Mouse (Mus musculus) intestine, postnatal 0 days (tissue): ENCODE results near the gene Tdg. TPM values are rescaled to one million over a fixed set of nuclear protein-coding genes. Genes with fewer than 3 reads are reported as not detected.
"Not testable (repeated sequence)": the region's sequence is repeated elsewhere in the genome, so short reads cannot be mapped to it uniquely, and the experiment has no call there.

Experiments used
- ATAC-seq: fragments of 200-750 bp; cut with Nextera tagmentation; 2 replicates; pipeline ENCODE4 v1.8.0; 2017; ENCODE audit warnings: mild to moderate bottlenecking, moderate TSS enrichment, moderate library complexity
- H3K27ac ChIP-seq: fragments of 300-500 bp; sonication (generic); 2 replicates; pipeline ENCODE4 v1.5.1; 2014; ENCODE audit warnings: mild to moderate bottlenecking, low read depth, low read length, moderate library complexity
- H3K27me3 ChIP-seq: fragments of 300-500 bp; sonication (generic); replicated peaks from 2 replicates; pipeline ENCODE4 v1.6.1; 2014; ENCODE audit warnings: low read length, mixed read lengths; ENCODE audit not compliant: control insufficient read depth, insufficient read depth
- H3K36me3 ChIP-seq: fragments of 300-500 bp; sonication (generic); 2 replicates; pipeline ENCODE4 v1.6.1; 2014; ENCODE audit warnings: mild to moderate bottlenecking, moderate library complexity; ENCODE audit not compliant: control insufficient read depth, insufficient read depth
- H3K4me1 ChIP-seq: fragments of 300-500 bp; sonication (generic); replicated peaks from 2 replicates; pipeline ENCODE4 v1.6.1; 2014; ENCODE audit warnings: antibody characterized with exemption, low read length, mixed read lengths; ENCODE audit not compliant: control insufficient read depth, insufficient read depth
- H3K4me2 ChIP-seq: fragments of 300-500 bp; sonication (generic); replicated peaks from 2 replicates; pipeline ENCODE4 v1.6.1; 2014; ENCODE audit warnings: low read depth, mild to moderate bottlenecking, moderate library complexity
- H3K4me3 ChIP-seq: fragments of 300-500 bp; sonication (generic); 2 replicates; pipeline ENCODE4 v1.5.1; 2014; ENCODE audit warnings: low read depth, low read length
- H3K9ac ChIP-seq: fragments of 300-500 bp; sonication (generic); 2 replicates; pipeline ENCODE4 v1.6.1; 2014; ENCODE audit warnings: mild to moderate bottlenecking, low read depth, low read length
- H3K9me3 ChIP-seq: fragments of 300-500 bp; sonication (generic); 2 replicates; pipeline ENCODE4 v1.6.1; 2016; ENCODE audit warnings: mixed run types; ENCODE audit not compliant: control insufficient read depth
- CTCF ChIP-seq: sonication (generic); IDR thresholded peaks from 2 replicates; pipeline ENCODE4 v1.5.1; 2016; ENCODE audit warnings: low read depth, mild to moderate bottlenecking, control low read depth, antibody characterized with exemption, moderate library complexity
- WGBS: fragments of 180-500 bp; shearing (Covaris S2); extraction: QIAGEN DNeasy Blood & Tissue Kit; methylation state at CpG from one replicate; pipeline ENCODE4 v1.1.7; 2014; 5-methylcytosine and 5-hydroxymethylcytosine counted together
- polyA plus RNA-seq: library from polyadenylated mRNA; unstranded; fragments of >200 nt; fragmentation: Nextera tagmentation; extraction: Ambion mirVana; gene quantifications from 2 replicates; pipeline ENCODE4 v1.2.1, GENCODE M21; 2015

Tdg gene
- 48.3 and 48.6 TPM in 2 replicates for polyA plus RNA-seq

GRCm38 (mm10) chr10:82629586-82630255, at the start of gene Tdg:
Tdg (plus strand) TSS chr10:82629828.
- peak within 1 kb of the TSS; percentile 88 for H3K27ac ChIP-seq
- peak within 1 kb of the TSS; percentile 61 for H3K4me3 ChIP-seq
- peak; percentile 99 for ATAC-seq
- H3K9me3 ChIP-seq, H3K4me1 ChIP-seq, H3K36me3 ChIP-seq, H3K27me3 ChIP-seq: not testable (repeated sequence)
- H3K4me2 ChIP-seq, result peak within 1 kb of the TSS; percentile 89
- peak within 1 kb of the TSS; percentile 72 for H3K9ac ChIP-seq
- 0% methylated on average over 46 of the region's 78 CpGs for WGBS

DNA sequence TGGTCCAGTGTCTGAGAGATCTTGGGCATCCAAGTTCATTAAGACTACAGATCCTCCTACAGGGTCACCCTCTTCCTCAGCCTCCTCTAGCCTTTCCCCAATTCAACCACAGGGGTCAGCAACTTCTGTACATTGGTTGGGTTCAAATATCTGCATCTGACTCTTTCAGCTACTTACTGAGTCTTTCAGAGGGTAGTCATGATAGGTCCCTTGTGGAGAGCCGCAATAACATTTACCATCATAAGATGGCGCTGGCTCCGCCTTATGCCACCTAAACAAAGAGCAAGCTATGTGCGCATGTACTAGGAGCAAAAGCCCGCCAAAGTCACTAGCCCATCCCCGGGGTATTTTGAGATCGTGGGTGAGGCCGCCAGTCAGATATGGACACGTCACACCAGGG, 40.0 kb upstream of the Tdg start:
- not testable (repeated sequence) for H3K4me1 ChIP-seq, H3K4me3 ChIP-seq, H3K36me3 ChIP-seq, H3K27me3 ChIP-seq, H3K27ac ChIP-seq, ATAC-seq, H3K9ac ChIP-seq, H3K4me2 ChIP-seq, H3K9me3 ChIP-seq
- WGBS, result 78% methylated on average over 9 of the region's 9 CpGs

GRCm38 (mm10) chr10:82594421-82594820, 35.2 kb upstream of the Tdg start:
- 68% methylated on average over 4 of the region's 4 CpGs for WGBS
- H3K4me2 ChIP-seq, H3K9ac ChIP-seq, ATAC-seq, H3K4me1 ChIP-seq, H3K27me3 ChIP-seq, H3K9me3 ChIP-seq, H3K4me3 ChIP-seq, H3K36me3 ChIP-seq, H3K27ac ChIP-seq: not testable (repeated sequence)

- ATAC-seq, result no peak
- H3K27ac ChIP-seq, result no peak overlapping the region
Measured at GRCm38 (mm10) chr10:82622235-82622634, 7.4 kb upstream of the Tdg start.

DNA sequence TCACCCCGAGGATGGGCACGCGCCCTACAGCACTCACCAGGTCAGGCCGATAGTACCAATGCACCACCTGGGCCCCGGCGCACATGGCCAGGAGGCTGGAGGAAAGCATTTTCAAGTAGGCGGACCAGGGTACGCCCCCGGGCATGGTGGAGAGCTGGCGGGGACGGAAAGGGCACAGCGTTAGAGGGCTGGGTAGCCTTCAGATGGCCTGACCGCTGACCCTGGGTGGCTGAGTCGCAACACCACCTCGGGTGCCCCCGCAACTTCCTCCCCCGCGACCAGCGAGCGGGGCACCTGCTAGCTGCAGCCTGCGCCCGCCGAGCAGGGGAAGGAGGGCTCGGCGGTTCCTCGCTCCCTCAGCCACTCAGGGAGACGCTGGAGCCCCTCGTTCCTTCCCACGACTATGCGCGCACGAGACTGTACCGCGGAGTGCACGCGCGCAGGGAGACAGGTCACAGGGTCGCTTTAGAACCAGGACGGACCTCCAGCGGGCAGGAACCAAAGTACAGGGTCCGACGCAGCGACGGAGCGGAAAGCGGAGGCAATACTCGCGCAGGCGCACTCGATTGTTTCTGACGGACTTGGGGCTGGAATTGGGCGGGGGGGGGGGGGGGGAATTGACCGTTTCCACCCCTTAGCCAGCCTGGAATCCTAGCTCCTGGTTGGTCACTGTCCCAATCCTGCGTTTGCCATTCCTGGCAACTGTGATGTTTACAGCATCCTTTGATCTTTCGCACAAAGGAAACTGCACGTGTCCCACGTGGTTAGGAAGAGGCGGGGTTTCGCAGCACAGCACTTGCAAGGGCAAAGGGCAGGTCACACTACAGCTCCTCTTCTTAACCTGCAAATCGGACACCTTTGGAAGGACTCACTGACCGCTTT, 6.7 kb upstream of the Tdg start, which contains the start of gene 1190007I07Rik:
Gene 1190007I07Rik, minus strand, starts transcription at position 558 of the 882 bp plus-strand sequence.
- H3K9me3 ChIP-seq, result no peaks in the 10 kb centered on the region
- WGBS, result under 1% methylated on average over 52 of the region's 61 CpGs
- peak within 1 kb of the TSS; percentile 51 for H3K27ac ChIP-seq
- ATAC-seq, result peak; percentile 95
- no peaks in the 10 kb centered on the region for H3K36me3 ChIP-seq
- no peaks in the 10 kb centered on the region for H3K27me3 ChIP-seq
- peak within 1 kb of the TSS; percentile 61 for H3K9ac ChIP-seq
- peak within 1 kb of the TSS; percentile 66 for H3K4me3 ChIP-seq
- H3K4me2 ChIP-seq, result peak within 1 kb of the TSS; percentile 73
- TF ChIP-seq CTCF, result peak; percentile 27; the same call in 1 of the 2 replicates
- no peaks in the 10 kb centered on the region for H3K4me1 ChIP-seq

More at GRCm38 (mm10) chr10:82622235-82622634, 7.4 kb upstream of the Tdg start:
- WGBS, result 17% methylated on average over 9 of the region's 9 CpGs
- Histone ChIP-seq H3K4me3 (peak overlapping the region; percentile 66), H3K4me1 (no peaks in the 10 kb centered on the region), H3K9me3 (no peaks in the 10 kb centered on the region), H3K9ac (peak overlapping the region; percentile 61), H3K36me3 (no peaks in the 10 kb centered on the region; the same call in 1 of the 2 replicates), H3K27me3 (no peaks in the 10 kb centered on the region), H3K4me2 (peak overlapping the region; percentile 73)
- TF ChIP-seq CTCF, result no peak

DNA sequence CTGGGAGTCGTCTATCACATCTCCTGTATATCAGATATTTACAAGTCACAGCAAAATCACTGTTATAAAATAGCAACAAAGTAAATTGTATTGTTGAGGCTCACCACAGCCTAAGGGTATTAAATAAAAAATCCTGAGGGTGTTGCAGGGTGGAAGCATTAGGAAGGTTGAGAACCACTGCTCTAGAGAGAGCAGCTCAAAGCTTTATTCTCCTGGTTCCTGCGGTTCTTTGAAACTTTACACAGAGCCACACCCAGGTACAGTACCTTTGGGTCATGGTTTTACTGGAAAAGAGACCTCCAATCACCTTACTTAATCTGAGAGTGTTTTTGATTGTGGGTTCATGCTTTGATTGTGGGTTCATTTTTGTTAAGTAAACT, 6.1 kb upstream of the Tdg start:
- H3K4me1 ChIP-seq, H3K9me3 ChIP-seq, H3K36me3 ChIP-seq, H3K27me3 ChIP-seq: not testable (repeated sequence)
- Histone ChIP-seq H3K9ac (peak overlapping the region; percentile 61; the same call in 1 of the 2 replicates), H3K4me3 (peak overlapping the region; percentile 66), H3K27ac (peak overlapping the region; percentile 51), H3K4me2 (peak overlapping the region; percentile 73)
- WGBS, result 0% methylated on average over 2 of the region's 2 CpGs
- peak; percentile 19; the same call in 1 of the 2 replicates for ATAC-seq
